Mouse (Mus musculus) telencephalon, adult 2 months (tissue): ENCODE measurements around the gene Kif14.
"Not testable (repeated sequence)": the region's sequence is repeated elsewhere in the genome, so short reads cannot be mapped to it uniquely, and the experiment has no call there.

Source experiments
- DNase-seq: peaks from one replicate; pipeline ENCODE4 v3.0.0-alpha.2; 2011; ENCODE audit warnings: low read depth, low spot score

The Kif14 gene

GRCm38 (mm10) chr1:136491681-136492080 lies 25.5 kb downstream of the Kif14 start:
- DNase-seq = no peak

GRCm38 (mm10) chr1:136492232-136492631 lies 26.1 kb downstream of the Kif14 start:
- no peak for DNase-seq

GRCm38 (mm10) chr1:136499317-136499716 lies 33.2 kb downstream of the Kif14 start:
- DNase-seq = no peak

- no peak for DNase-seq
Measured at GRCm38 (mm10) chr1:136502936-136503335, 36.8 kb downstream of the Kif14 start.

GRCm38 (mm10) chr1:136506255-136506654 lies 40.1 kb downstream of the Kif14 start:
- DNase-seq = not testable (repeated sequence)

- no peak for DNase-seq
Measured at GRCm38 (mm10) chr1:136512317-136512716, 46.2 kb downstream of the Kif14 start.

- DNase-seq = no peak
Measured at GRCm38 (mm10) chr1:136513181-136513580, 47.0 kb downstream of the Kif14 start.

GRCm38 (mm10) chr1:136518699-136519356 lies 52.7 kb downstream of the Kif14 start:
- DNase-seq = no peak

GRCm38 (mm10) chr1:136521363-136521937 lies 55.3 kb downstream of the Kif14 start:
- peak; percentile 58 for DNase-seq

GRCm38 (mm10) chr1:136524917-136525316 lies 58.8 kb downstream of the Kif14 start:
- peak; percentile 21 for DNase-seq

GRCm38 (mm10) chr1:136525818-136526217 lies 59.7 kb downstream of the Kif14 start:
- DNase-seq = no peak

GRCm38 (mm10) chr1:136527163-136527562 lies 61.0 kb downstream of the Kif14 start:
- DNase-seq = peak; percentile 47

- DNase-seq = no peak
Measured at GRCm38 (mm10) chr1:136532556-136532955, 66.4 kb downstream of the Kif14 start.

- DNase-seq = no peak
Measured at GRCm38 (mm10) chr1:136536947-136537346, 70.8 kb downstream of the Kif14 start.

- no peak for DNase-seq
Measured at GRCm38 (mm10) chr1:136538247-136538646, 72.1 kb downstream of the Kif14 start.

- DNase-seq = no peak
Measured at GRCm38 (mm10) chr1:136540407-136540895, 74.3 kb downstream of the Kif14 start.

GRCm38 (mm10) chr1:136541618-136542376 lies 75.7 kb downstream of the Kif14 start:
- no peak for DNase-seq

- DNase-seq = no peak
Measured at GRCm38 (mm10) chr1:136543920-136544319, 77.8 kb downstream of the Kif14 start.

GRCm38 (mm10) chr1:136547068-136547467 lies 80.9 kb downstream of the Kif14 start:
- no peak for DNase-seq

- DNase-seq = no peak
Measured at GRCm38 (mm10) chr1:136550285-136550684, 84.1 kb downstream of the Kif14 start.

- peak; percentile 65 for DNase-seq
Measured at GRCm38 (mm10) chr1:136550851-136551540, 84.9 kb downstream of the Kif14 start.

- no peak for DNase-seq
Measured at GRCm38 (mm10) chr1:136554686-136555085, 88.5 kb downstream of the Kif14 start.
